Mouse (Mus musculus): Measurements from ENCODE around the gene Pitpnm1. TPM values are rescaled to one million over a fixed set of nuclear protein-coding genes. Genes with fewer than 3 reads are reported as not detected.
A peak's percentile ranks its signal among the peaks of the same experiment; 100 is the strongest.

The Pitpnm1 gene
- polyA plus RNA-seq, 1 experiment from 2014 or later = 18.9 TPM

DNA sequence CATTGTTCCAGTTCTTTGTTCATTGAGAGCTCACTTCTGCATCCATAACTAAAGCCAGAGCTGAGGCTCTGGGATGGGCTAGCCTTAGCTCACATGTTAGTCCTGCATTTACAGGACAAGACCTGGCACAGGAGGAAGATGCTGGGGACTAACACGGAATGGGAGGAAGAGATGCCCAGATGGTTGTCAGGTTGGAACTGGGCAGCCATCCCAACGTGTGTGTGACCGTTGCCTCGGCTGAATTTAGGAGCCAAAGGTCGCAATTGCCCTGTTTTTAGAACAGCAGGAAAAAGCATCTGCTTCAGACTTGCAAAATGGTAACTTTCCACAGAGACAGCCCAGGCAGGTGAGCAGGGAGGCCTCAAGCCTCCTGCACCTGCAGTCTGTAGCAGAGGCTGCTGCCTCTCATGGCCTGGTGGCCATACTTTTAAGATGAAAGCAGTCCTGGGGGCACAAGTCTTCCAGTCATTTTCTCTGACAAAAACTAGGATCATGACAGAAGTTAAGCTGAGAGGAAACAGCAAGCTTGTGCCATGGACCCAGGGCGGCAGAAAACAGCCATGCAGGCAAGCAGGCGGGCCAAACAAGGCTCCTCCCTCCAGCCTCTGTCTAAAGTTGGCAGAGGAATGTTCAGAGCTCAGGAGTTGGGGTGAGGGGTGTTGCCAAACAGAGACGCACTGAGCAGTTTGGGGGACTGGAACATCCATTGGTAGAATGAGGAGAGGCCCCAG is 44.4 kb upstream of the Pitpnm1 start:
- Histone ChIP-seq H3K4me3 (ENCODE audit: low read depth, low read length) (no peak overlapping the region), H3K4me2 (replicated peaks; ENCODE audit: low read depth, low read length) (no peak overlapping the region), H3K36me3 (ENCODE audit: insufficient read depth, low read length) (no peaks in the 10 kb centered on the region), H3K4me1 (ENCODE audit: insufficient read depth, low read depth, low read length) (no peaks in the 10 kb centered on the region), H3K9me3 (ENCODE audit: low read length) (no peaks in the 10 kb centered on the region), H3K9ac (replicated peaks; ENCODE audit: low read depth) (no peak overlapping the region), H3K27me3 (replicated peaks; ENCODE audit: insufficient read depth, low read length) (no peaks in the 10 kb centered on the region), H3K27ac (ENCODE audit: low read length) (no peak overlapping the region)
- no peak for DNase-seq (ENCODE audit: low spot score)
- ATAC-seq = no peak
- WGBS = 61% methylated on average over 8 of the region's 8 CpGs
- TF ChIP-seq CTCF (IDR thresholded peaks at IDR 0.05) (no peak), EP300 (IDR thresholded peaks at IDR 0.05) (no peak)

DNA sequence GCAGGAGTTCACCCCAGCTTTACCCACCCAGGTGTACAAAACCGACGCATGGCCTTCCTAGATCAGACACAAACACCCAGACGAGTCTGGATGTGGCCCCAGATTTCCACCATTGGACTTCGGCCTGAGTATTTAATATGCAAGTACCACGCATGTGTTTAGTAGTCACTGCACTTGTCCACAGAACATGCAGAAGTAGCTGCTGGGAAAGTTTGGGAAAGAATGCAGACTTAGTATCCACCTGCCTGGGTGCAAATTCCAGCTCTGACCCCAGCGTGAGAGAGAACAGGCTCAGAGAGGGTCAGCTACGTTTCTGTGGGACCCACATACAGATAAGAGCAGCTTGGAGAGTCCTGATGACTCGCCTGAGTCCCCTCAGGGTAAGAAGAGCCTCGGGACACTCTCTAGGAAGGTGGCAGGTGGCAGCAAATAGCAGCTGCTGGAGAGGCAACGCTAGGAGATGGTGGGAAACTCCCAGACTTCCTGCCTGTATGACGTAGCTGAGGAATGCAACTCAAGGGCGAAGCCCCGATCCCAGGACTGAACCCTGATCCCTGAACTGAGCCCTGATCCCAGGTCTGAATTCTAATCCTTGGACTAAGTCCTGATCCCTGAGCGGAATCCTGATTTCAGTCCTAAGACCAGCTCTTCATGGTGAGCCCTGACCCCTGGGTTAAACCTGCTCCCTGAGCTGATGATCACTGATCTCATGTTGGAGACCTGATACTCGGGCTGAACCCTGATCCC is 43.7 kb upstream of the Pitpnm1 start:
- H3K4me3 ChIP-seq (ENCODE audit: low read depth, low read length) = no peak overlapping the region
- DNase-seq (ENCODE audit: low spot score) (peak; percentile 57), ATAC-seq (peak; percentile 63)
- no peak overlapping the region for H3K4me2 ChIP-seq (replicated peaks; ENCODE audit: low read depth, low read length)
- 41% methylated on average over 15 of the region's 15 CpGs for WGBS
- TF ChIP-seq CTCF (IDR thresholded peaks at IDR 0.05) (no peak), EP300 (IDR thresholded peaks at IDR 0.05) (no peak)
- peak overlapping the region; percentile 26 for H3K27ac ChIP-seq (ENCODE audit: low read length)
- no peaks in the 10 kb centered on the region for H3K36me3 ChIP-seq (ENCODE audit: insufficient read depth, low read length)
- H3K27me3 ChIP-seq (replicated peaks; ENCODE audit: insufficient read depth, low read length) = no peaks in the 10 kb centered on the region
- no peak overlapping the region for H3K9ac ChIP-seq (replicated peaks; ENCODE audit: low read depth)
- no peaks in the 10 kb centered on the region for H3K4me1 ChIP-seq (ENCODE audit: insufficient read depth, low read depth, low read length)
- H3K9me3 ChIP-seq (ENCODE audit: low read length) = no peaks in the 10 kb centered on the region

DNA sequence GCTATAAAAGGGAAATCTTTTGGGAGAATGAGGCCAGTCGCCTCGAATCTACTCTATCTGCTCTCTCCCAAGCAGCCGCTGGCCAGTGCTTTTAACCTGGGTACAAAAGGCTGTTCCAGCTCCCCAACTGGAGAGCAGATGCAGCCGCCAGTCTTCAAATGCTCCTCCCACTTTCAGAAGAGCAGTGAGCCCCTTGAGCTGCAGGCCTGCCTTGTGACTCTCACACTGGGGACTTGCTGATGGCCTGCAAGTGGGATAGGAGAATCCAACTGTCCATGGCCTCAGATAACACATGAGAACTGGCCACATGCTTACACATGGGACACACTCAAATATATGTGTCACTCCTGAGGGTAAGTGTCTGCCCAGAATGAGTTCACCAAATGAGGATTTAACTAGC is 43.1 kb upstream of the Pitpnm1 start:
- 54% methylated on average over 4 of the region's 4 CpGs for WGBS
- H3K4me2 ChIP-seq (replicated peaks; ENCODE audit: low read depth, low read length) = no peak overlapping the region
- peak overlapping the region; percentile 26 for H3K27ac ChIP-seq (ENCODE audit: low read length)
- DNase-seq (ENCODE audit: low spot score) (no peak), ATAC-seq (no peak)
- TF ChIP-seq EP300 (IDR thresholded peaks at IDR 0.05) (no peak), CTCF (IDR thresholded peaks at IDR 0.05) (no peak)
- no peaks in the 10 kb centered on the region for H3K27me3 ChIP-seq (replicated peaks; ENCODE audit: insufficient read depth, low read length)
- H3K36me3 ChIP-seq (ENCODE audit: insufficient read depth, low read length) = no peaks in the 10 kb centered on the region
- H3K4me1 ChIP-seq (ENCODE audit: insufficient read depth, low read depth, low read length) = no peaks in the 10 kb centered on the region
- H3K9me3 ChIP-seq (ENCODE audit: low read length) = no peaks in the 10 kb centered on the region
- no peak overlapping the region for H3K4me3 ChIP-seq (ENCODE audit: low read depth, low read length)
- H3K9ac ChIP-seq (replicated peaks; ENCODE audit: low read depth) = no peak overlapping the region

DNA sequence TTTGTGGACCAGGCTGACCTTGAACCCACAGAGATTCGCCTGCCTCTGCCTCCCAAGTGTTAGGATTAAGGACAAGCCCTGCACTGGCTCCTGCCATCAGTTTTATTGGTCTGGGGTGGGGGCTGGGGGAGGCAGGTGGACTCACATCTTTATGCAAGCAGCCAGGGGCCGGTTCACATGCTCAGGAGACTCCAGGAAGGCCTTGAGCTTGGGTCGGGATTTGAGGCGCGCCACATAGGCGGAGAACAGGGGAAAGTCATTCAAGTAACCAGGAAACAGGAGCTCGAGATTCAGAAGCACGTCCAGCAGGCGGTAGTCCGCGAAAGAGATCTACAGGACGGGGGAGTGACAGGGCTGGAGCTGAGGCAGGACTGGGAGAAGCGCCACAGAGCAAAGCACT is 42.4 kb upstream of the Pitpnm1 start:
- no peaks in the 10 kb centered on the region for H3K9me3 ChIP-seq (ENCODE audit: low read length)
- H3K27me3 ChIP-seq (replicated peaks; ENCODE audit: insufficient read depth, low read length) = no peaks in the 10 kb centered on the region
- DNase-seq (ENCODE audit: low spot score) = no peak
- no peak overlapping the region for H3K9ac ChIP-seq (replicated peaks; ENCODE audit: low read depth)
- H3K4me3 ChIP-seq (ENCODE audit: low read depth, low read length) = no peak overlapping the region
- no peak overlapping the region for H3K4me2 ChIP-seq (replicated peaks; ENCODE audit: low read depth, low read length)
- TF ChIP-seq EP300 (IDR thresholded peaks at IDR 0.05) = no peak
- TF ChIP-seq CTCF (IDR thresholded peaks at IDR 0.05) = no peak
- no peak for ATAC-seq
- WGBS = 78% methylated on average over 13 of the region's 13 CpGs
- no peak overlapping the region for H3K27ac ChIP-seq (ENCODE audit: low read length)
- no peaks in the 10 kb centered on the region for H3K4me1 ChIP-seq (ENCODE audit: insufficient read depth, low read depth, low read length)
- no peaks in the 10 kb centered on the region for H3K36me3 ChIP-seq (ENCODE audit: insufficient read depth, low read length)

DNA sequence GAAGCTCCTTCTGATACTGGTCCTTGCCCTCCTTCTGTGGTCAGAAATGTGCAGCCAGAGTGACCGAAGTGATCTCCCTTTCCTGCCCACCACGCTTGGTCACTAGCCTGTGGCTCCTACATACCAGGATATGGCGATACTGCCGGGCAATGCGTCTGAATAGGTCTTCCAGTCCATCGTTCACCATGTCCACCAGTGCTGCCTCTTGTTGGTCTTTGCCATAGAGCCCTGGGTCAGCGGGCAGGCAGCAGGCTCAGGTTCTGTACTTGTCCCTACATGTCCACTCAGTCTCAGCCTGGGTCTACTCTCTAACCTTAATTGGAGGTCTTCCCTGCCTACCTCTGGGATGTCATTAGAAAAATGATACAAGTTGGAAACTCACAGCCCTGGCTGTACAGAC is 41.8 kb upstream of the Pitpnm1 start:
- no peaks in the 10 kb centered on the region for H3K9me3 ChIP-seq (ENCODE audit: low read length)

DNA sequence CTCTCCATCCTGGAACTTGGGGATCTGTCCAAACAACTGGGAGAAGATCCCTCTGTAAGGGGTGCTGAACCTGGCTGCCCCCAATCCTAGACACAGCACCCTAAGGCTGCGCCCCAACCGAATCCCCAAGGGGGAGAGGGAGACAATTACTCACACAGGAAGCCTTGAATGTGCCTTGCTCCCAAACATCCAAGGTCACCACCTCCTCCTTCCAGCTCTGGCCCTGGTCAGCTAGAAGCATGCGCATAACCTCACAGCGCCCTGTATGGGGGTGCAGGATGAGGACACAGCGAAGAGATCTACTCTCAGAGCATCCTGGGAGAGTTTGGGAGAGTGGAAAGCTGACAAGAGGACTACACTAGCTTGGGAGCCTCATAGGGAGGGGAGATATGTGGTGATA is 41.2 kb upstream of the Pitpnm1 start:
- Histone ChIP-seq H3K9me3 (ENCODE audit: low read length) (no peaks in the 10 kb centered on the region), H3K4me1 (ENCODE audit: insufficient read depth, low read depth, low read length) (no peaks in the 10 kb centered on the region), H3K4me3 (ENCODE audit: low read depth, low read length) (no peak overlapping the region), H3K9ac (replicated peaks; ENCODE audit: low read depth) (no peak overlapping the region), H3K36me3 (ENCODE audit: insufficient read depth, low read length) (no peaks in the 10 kb centered on the region), H3K27me3 (replicated peaks; ENCODE audit: insufficient read depth, low read length) (no peaks in the 10 kb centered on the region), H3K4me2 (replicated peaks; ENCODE audit: low read depth, low read length) (no peak overlapping the region), H3K27ac (ENCODE audit: low read length) (0 out of 2 replicates have a peak overlapping the region, but pooled peaks have one; percentile 9)
- ATAC-seq (no peak), DNase-seq (ENCODE audit: low spot score) (no peak)
- TF ChIP-seq EP300 (IDR thresholded peaks at IDR 0.05) (no peak), CTCF (IDR thresholded peaks at IDR 0.05) (no peak)
- WGBS = 88% methylated on average over 5 of the region's 5 CpGs

More for the DNA sequence above, 41.8 kb upstream of the Pitpnm1 start:
- H3K36me3 ChIP-seq (ENCODE audit: insufficient read depth, low read length) = no peaks in the 10 kb centered on the region
- H3K9ac ChIP-seq (replicated peaks; ENCODE audit: low read depth) = no peak overlapping the region
- DNase-seq (ENCODE audit: low spot score) (no peak), ATAC-seq (no peak)
- no peak for TF ChIP-seq EP300 (IDR thresholded peaks at IDR 0.05)
- WGBS = 90% methylated on average over 7 of the region's 7 CpGs
- H3K4me1 ChIP-seq (ENCODE audit: insufficient read depth, low read depth, low read length) = no peaks in the 10 kb centered on the region
- no peak overlapping the region for H3K27ac ChIP-seq (ENCODE audit: low read length)
- no peak overlapping the region for H3K4me3 ChIP-seq (ENCODE audit: low read depth, low read length)
- H3K27me3 ChIP-seq (replicated peaks; ENCODE audit: insufficient read depth, low read length) = no peaks in the 10 kb centered on the region
- no peak overlapping the region for H3K4me2 ChIP-seq (replicated peaks; ENCODE audit: low read depth, low read length)

Data from lung, postnatal 0 days (tissue).